Mouse (Mus musculus) cerebellum, adult (tissue): ENCODE measurements around the gene Gcnt1.
A peak's percentile ranks its signal among the peaks of the same experiment; 100 is the strongest.

Experiments used
- ATAC-seq: cut with Nextera tagmentation; 2 replicates; pipeline ENCODE4 v1.9.2; 2017; ENCODE audit warnings: mild to moderate bottlenecking, moderate library complexity, mixed read lengths; ENCODE audit not compliant: insufficient number of reproducible peaks, low FRiP score, low TSS enrichment

The Gcnt1 gene

GRCm38 (mm10) chr19:17333043-17333442, 39.6 kb downstream of the Gcnt1 start:
- 0 out of 2 replicates have a peak, but pooled peaks have one; percentile 43 for ATAC-seq

GRCm38 (mm10) chr19:17328916-17329315, 43.7 kb downstream of the Gcnt1 start:
- ATAC-seq: no peak

GRCm38 (mm10) chr19:17327881-17328404, 44.7 kb downstream of the Gcnt1 start:
- no peak for ATAC-seq

GRCm38 (mm10) chr19:17323689-17324241, 48.9 kb downstream of the Gcnt1 start:
- no peak for ATAC-seq

GRCm38 (mm10) chr19:17323006-17323688, 49.5 kb downstream of the Gcnt1 start:
- ATAC-seq: no peak

GRCm38 (mm10) chr19:17319770-17320169, 52.9 kb downstream of the Gcnt1 start:
- no peak for ATAC-seq

GRCm38 (mm10) chr19:17318733-17319132, 53.9 kb downstream of the Gcnt1 start:
- ATAC-seq: no peak

- ATAC-seq: no peak
Observed at GRCm38 (mm10) chr19:17316311-17317003, 56.2 kb downstream of the Gcnt1 start.

GRCm38 (mm10) chr19:17314451-17314850, 58.2 kb downstream of the Gcnt1 start:
- ATAC-seq: no peak

GRCm38 (mm10) chr19:17313766-17314165, 58.9 kb downstream of the Gcnt1 start:
- no peak for ATAC-seq

GRCm38 (mm10) chr19:17312671-17313180, 59.9 kb downstream of the Gcnt1 start:
- ATAC-seq: no peak

- ATAC-seq: no peak
Observed at GRCm38 (mm10) chr19:17311501-17311900, 61.1 kb downstream of the Gcnt1 start.

GRCm38 (mm10) chr19:17311031-17311430, 61.6 kb downstream of the Gcnt1 start:
- no peak for ATAC-seq

GRCm38 (mm10) chr19:17296081-17296480, 76.6 kb downstream of the Gcnt1 start:
- ATAC-seq: no peak

- no peak for ATAC-seq
Observed at GRCm38 (mm10) chr19:17295211-17295766, 77.4 kb downstream of the Gcnt1 start.

GRCm38 (mm10) chr19:17294136-17294535, 78.5 kb downstream of the Gcnt1 start:
- no peak for ATAC-seq

- ATAC-seq: no peak
Observed at GRCm38 (mm10) chr19:17289526-17289925, 83.1 kb downstream of the Gcnt1 start.

GRCm38 (mm10) chr19:17286004-17286403, 86.6 kb downstream of the Gcnt1 start:
- ATAC-seq: no peak

- no peak for ATAC-seq
Observed at GRCm38 (mm10) chr19:17283317-17283716, 89.3 kb downstream of the Gcnt1 start.

GRCm38 (mm10) chr19:17278381-17279051, 94.1 kb downstream of the Gcnt1 start:
- no peak for ATAC-seq
